Mouse (Mus musculus): Measurements from ENCODE around the gene Ddx49. TPM values are rescaled to one million over a fixed set of nuclear protein-coding genes. Genes with fewer than 3 reads are reported as not detected.
A peak's percentile ranks its signal among the peaks of the same experiment; 100 is the strongest.

The Ddx49 gene
- 58.9 and 59.4 TPM in 2 replicates for polyA plus RNA-seq (2016; fragmentation: Nextera tagmentation; extraction: Ambion mirVana)

- Histone ChIP-seq H3K4me1 (peaks cover 25% of the 10 kb centered on the region), H3K27me3 (ENCODE audit: low read depth, poor library complexity, severe bottlenecking) (no peaks in the 10 kb centered on the region), H3K4me3 (peak within 1 kb of the TSS; percentile 88), H3K27ac (peak within 1 kb of the TSS; percentile 88), H3K36me3 (peaks cover 69% of the 10 kb centered on the region), H3K9me3 (replicated peaks) (no peaks in the 10 kb centered on the region)
- under 1% methylated on average over 40 of the region's 40 CpGs for WGBS
- DNase-seq (ENCODE audit: low spot score): peak; percentile 98
Observed at GRCm38 (mm10) chr8:70302358-70302890, at the start of gene Ddx49, which contains the start of gene Cope. Gene Ddx49, minus strand, starts transcription at chr8:70302489. Gene Cope, plus strand, starts transcription at chr8:70302518.

GRCm38 (mm10) chr8:70352000-70352384, 49.7 kb upstream of the Ddx49 start:
- Histone ChIP-seq H3K4me1 (peaks cover 56% of the 10 kb centered on the region), H3K27me3 (ENCODE audit: low read depth, poor library complexity, severe bottlenecking) (no peaks in the 10 kb centered on the region), H3K36me3 (peaks cover 48% of the 10 kb centered on the region), H3K27ac (peak overlapping the region; percentile 94), H3K9me3 (replicated peaks) (no peaks in the 10 kb centered on the region), H3K4me3 (peak overlapping the region; percentile 97)
- DNase-seq (ENCODE audit: low spot score): no peak
- 24% methylated on average over 3 of the region's 3 CpGs for WGBS

GRCm38 (mm10) chr8:70351035-70351999, 49.0 kb upstream of the Ddx49 start:
- DNase-seq (ENCODE audit: low spot score): no peak
- peaks cover 59% of the 10 kb centered on the region for H3K4me1 ChIP-seq
- peaks cover 55% of the 10 kb centered on the region for H3K36me3 ChIP-seq
- H3K27me3 ChIP-seq (ENCODE audit: low read depth, poor library complexity, severe bottlenecking): no peaks in the 10 kb centered on the region
- WGBS: 69% methylated on average over 15 of the region's 15 CpGs
- H3K4me3 ChIP-seq: peak overlapping the region; percentile 97
- no peaks in the 10 kb centered on the region for H3K9me3 ChIP-seq (replicated peaks)
- peak overlapping the region; percentile 94; the same call in 1 of the 2 replicates for H3K27ac ChIP-seq

DNA sequence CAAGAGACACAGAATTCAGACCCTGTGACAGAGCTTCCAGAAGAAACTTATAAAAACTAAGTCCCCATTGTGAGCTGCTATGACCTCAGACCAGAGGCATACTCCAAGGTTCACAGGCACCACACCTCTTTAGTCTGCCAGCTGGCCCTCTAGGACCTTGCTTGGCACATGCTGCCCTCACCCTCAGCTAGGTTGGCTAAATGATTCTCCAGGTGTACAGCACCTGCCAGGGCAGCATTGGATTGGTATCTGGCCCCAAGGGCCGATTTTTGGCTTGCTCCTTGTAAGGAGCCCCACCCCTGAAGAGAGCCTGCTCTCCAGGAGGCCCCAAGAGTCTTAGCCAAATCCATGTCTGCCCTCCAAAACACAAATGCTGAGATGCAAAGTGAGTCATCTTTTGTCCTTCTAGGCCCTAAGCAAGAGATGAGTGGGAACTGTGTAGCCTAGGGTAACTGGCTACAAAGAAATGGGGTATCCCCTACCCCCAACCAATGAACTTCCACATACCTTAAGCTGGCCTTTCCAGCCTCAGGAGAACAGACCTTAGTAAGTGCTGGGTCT, 45.7 kb upstream of the Ddx49 start:
- peaks cover 74% of the 10 kb centered on the region for H3K36me3 ChIP-seq
- no peaks in the 10 kb centered on the region for H3K9me3 ChIP-seq (replicated peaks)
- WGBS: 77% methylated on average over 1 of the region's 1 CpGs
- H3K27me3 ChIP-seq (ENCODE audit: low read depth, poor library complexity, severe bottlenecking): no peaks in the 10 kb centered on the region
- no peak for DNase-seq (ENCODE audit: low spot score)
- no peak overlapping the region for H3K4me3 ChIP-seq
- H3K4me1 ChIP-seq: peaks cover 70% of the 10 kb centered on the region
- no peak overlapping the region for H3K27ac ChIP-seq

DNA sequence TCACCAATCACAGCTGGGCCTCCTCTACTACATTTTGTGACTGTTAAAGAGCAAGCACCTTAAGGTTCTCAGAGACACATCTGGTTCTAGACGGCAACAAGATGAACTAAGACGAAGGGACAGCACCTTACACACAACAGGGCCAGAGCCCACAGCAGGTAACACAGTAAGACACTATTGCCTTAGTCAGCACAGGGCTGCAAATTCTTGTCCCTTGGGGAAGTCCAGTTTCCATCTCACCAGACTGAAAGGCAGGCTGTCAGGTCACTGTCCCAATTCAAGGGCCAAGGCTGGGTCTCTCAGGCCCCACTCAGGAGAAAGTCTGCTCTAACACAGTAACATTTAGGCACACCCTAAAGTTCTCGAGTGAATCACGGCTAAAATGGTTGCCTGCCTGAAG, 45.2 kb upstream of the Ddx49 start:
- Histone ChIP-seq H3K4me1 (peaks cover 74% of the 10 kb centered on the region), H3K36me3 (peaks cover 79% of the 10 kb centered on the region), H3K9me3 (replicated peaks) (no peaks in the 10 kb centered on the region), H3K27me3 (ENCODE audit: low read depth, poor library complexity, severe bottlenecking) (no peaks in the 10 kb centered on the region), H3K4me3 (no peak overlapping the region), H3K27ac (no peak overlapping the region)
- no peak for DNase-seq (ENCODE audit: low spot score)
- 89% methylated on average over 4 of the region's 4 CpGs for WGBS

GRCm38 (mm10) chr8:70344279-70344678, 42.0 kb upstream of the Ddx49 start:
- H3K27ac ChIP-seq: no peak overlapping the region
- no peaks in the 10 kb centered on the region for H3K9me3 ChIP-seq (replicated peaks)
- H3K4me1 ChIP-seq: peaks cover 52% of the 10 kb centered on the region
- WGBS: 90% methylated on average over 2 of the region's 2 CpGs
- no peak for DNase-seq (ENCODE audit: low spot score)
- H3K4me3 ChIP-seq: no peak overlapping the region
- no peaks in the 10 kb centered on the region for H3K27me3 ChIP-seq (ENCODE audit: low read depth, poor library complexity, severe bottlenecking)
- H3K36me3 ChIP-seq: peaks cover 87% of the 10 kb centered on the region

DNA sequence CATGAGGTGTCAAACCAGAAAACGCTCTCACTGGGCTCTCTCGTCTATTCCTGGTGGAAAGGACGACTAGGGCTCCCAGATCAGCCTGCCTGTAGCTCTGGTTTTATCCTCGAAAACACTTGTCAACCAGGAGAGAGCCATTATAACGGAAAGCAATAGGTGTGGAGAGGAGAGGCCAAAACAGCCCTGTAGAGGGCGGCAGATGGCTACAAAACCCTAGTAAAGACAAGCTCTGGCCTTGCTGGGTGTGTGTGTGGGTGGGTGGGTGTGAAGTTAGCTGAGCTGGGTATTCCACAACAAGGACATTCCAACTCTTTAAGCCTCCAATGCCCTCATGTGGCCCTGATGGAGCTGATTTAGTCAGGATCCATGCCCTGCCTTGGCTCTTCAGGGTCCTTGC, 41.4 kb upstream of the Ddx49 start:
- H3K4me1 ChIP-seq: peaks cover 46% of the 10 kb centered on the region
- peak; percentile 63 for DNase-seq (ENCODE audit: low spot score)
- 59% methylated on average over 6 of the region's 6 CpGs for WGBS
- peaks cover 87% of the 10 kb centered on the region for H3K36me3 ChIP-seq
- H3K4me3 ChIP-seq: peak overlapping the region; percentile 18
- peak overlapping the region; percentile 37; the same call in 1 of the 2 replicates for H3K27ac ChIP-seq
- H3K27me3 ChIP-seq (ENCODE audit: low read depth, poor library complexity, severe bottlenecking): no peaks in the 10 kb centered on the region
- no peaks in the 10 kb centered on the region for H3K9me3 ChIP-seq (replicated peaks)

- Histone ChIP-seq H3K4me3 (peak overlapping the region; percentile 18), H3K36me3 (peaks cover 87% of the 10 kb centered on the region), H3K9me3 (replicated peaks) (no peaks in the 10 kb centered on the region), H3K27ac (peak overlapping the region; percentile 37; the same call in 1 of the 2 replicates), H3K27me3 (ENCODE audit: low read depth, poor library complexity, severe bottlenecking) (no peaks in the 10 kb centered on the region), H3K4me1 (peaks cover 41% of the 10 kb centered on the region)
- 25% methylated on average over 7 of the region's 7 CpGs for WGBS
- DNase-seq (ENCODE audit: low spot score): peak; percentile 67
Observed at GRCm38 (mm10) chr8:70343076-70343475, 40.8 kb upstream of the Ddx49 start.

DNA sequence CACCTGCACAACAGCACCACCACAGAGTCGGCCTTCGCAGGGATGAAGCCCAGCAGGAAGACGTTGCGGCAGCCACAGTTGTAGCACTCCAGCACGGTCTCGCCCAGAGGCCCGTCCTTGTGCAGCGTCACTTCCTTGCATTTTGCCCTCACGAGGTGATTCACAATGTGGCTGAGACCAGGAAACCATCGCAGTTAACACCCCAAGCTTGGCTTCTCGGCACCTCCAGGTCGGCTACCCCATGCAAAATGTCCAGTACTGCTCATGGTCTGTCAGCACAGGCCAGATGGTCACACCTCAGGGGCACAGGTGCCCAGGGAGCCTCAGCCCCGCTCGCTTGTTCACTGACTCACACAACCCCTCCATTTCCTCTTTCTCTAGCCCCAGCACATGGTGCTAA, 39.7 kb upstream of the Ddx49 start:
- no peak for DNase-seq (ENCODE audit: low spot score)
- Histone ChIP-seq H3K27me3 (ENCODE audit: low read depth, poor library complexity, severe bottlenecking) (no peaks in the 10 kb centered on the region), H3K4me3 (no peak overlapping the region), H3K9me3 (replicated peaks) (no peaks in the 10 kb centered on the region), H3K27ac (no peak overlapping the region), H3K4me1 (peaks cover 38% of the 10 kb centered on the region), H3K36me3 (peaks cover 87% of the 10 kb centered on the region)
- 91% methylated on average over 14 of the region's 14 CpGs for WGBS

GRCm38 (mm10) chr8:70340659-70341058, 38.4 kb upstream of the Ddx49 start:
- Histone ChIP-seq H3K27ac (no peak overlapping the region), H3K9me3 (replicated peaks) (no peaks in the 10 kb centered on the region), H3K4me3 (no peak overlapping the region), H3K27me3 (ENCODE audit: low read depth, poor library complexity, severe bottlenecking) (no peaks in the 10 kb centered on the region), H3K36me3 (peaks cover 88% of the 10 kb centered on the region), H3K4me1 (peaks cover 35% of the 10 kb centered on the region)
- WGBS: 93% methylated on average over 7 of the region's 7 CpGs
- DNase-seq (ENCODE audit: low spot score): no peak

GRCm38 (mm10) chr8:70338931-70339330, 36.6 kb upstream of the Ddx49 start:
- Histone ChIP-seq H3K27ac (no peak overlapping the region), H3K27me3 (ENCODE audit: low read depth, poor library complexity, severe bottlenecking) (no peaks in the 10 kb centered on the region), H3K4me1 (peaks cover 24% of the 10 kb centered on the region), H3K9me3 (replicated peaks) (no peaks in the 10 kb centered on the region), H3K4me3 (no peak overlapping the region), H3K36me3 (peaks cover 100% of the 10 kb centered on the region)
- WGBS: 95% methylated on average over 7 of the region's 7 CpGs
- no peak for DNase-seq (ENCODE audit: low spot score)

DNA sequence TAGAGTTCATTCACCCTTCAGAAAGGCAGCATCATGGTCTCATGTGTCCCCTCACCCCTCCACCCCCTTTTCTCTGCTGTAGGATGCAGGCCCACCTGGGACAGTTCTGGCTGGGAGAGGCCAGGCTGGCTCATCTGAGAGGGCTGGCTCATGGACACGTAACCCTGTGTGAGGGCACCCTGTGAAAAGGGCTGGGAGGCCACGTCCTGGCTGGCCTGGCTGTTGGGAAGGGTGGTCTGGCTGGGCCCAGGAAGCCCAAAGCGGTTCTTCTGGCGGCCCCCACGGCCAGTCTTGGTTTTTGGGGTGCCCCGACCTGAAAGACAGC, 30.6 kb upstream of the Ddx49 start:
- Histone ChIP-seq H3K9me3 (replicated peaks) (no peaks in the 10 kb centered on the region), H3K36me3 (peaks cover 76% of the 10 kb centered on the region), H3K27ac (no peak overlapping the region), H3K4me1 (peaks cover 42% of the 10 kb centered on the region), H3K4me3 (no peak overlapping the region), H3K27me3 (ENCODE audit: low read depth, poor library complexity, severe bottlenecking) (peaks cover 11% of the 10 kb centered on the region; the same call in 1 of the 2 replicates)
- 93% methylated on average over 6 of the region's 6 CpGs for WGBS
- DNase-seq (ENCODE audit: low spot score): no peak
